Mouse (Mus musculus) CD4-positive, CD25-positive, alpha-beta regulatory T cell (primary cell): Measurements from ENCODE around the gene Gm17535. TPM values are rescaled to one million over a fixed set of nuclear protein-coding genes. Genes with fewer than 3 reads are reported as not detected.

Experiments
- polyA plus RNA-seq: library from polyadenylated mRNA; unstranded; fragments of 100-300 nt; shearing (Covaris generic); gene quantifications from one replicate; pipeline ENCODE4 v1.2.1, GENCODE M21; 2017

Gm17535 gene
- polyA plus RNA-seq, result 0.91 TPM

DNA sequence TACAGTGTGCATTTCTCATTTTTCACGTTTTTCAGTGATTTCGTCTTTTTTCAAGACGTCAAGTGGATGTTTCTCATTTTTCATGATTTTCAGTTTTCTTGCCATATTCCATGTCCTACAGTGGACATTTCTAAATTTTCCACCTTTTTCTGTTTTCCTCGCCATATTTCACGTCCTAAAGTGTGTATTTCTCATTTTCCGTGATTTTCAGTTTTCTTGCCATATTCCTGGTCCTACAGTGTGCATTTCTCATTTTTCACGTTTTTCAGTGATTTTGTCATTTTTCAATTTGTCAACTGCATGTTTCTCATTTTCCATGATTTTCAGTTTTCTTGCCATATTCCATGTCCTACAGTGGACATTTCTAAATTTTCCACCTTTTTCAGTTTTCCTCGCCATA, at the start of gene Gm17535:
Gene Gm17535 (plus strand): TSS at position 301 of the 400 bp plus-strand sequence.

DNA sequence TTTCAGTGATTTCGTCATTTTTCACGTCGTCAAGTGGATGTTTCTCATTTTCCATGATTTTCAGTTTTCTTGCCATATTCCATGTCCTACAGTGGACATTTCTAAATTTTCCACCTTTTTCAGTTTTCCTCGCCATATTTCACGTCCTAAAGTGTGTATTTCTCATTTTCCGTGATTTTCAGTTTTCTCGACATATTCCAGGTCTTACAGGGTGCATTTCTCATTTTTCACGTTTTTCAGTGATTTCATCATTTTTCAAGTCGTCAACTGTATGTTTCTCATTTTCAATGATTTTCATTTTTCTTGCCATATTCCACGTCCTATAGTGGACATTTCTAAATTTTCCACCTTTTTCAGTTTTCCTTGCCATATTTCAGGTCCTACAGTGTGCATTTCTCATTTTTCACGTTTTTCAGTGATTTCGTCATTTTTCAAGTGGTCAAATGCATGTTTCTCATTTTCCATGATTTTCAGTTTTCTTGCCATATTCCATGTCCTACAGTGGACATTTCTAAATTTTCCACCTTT, 33.9 kb upstream of the Gm17535 start, which contains the start of gene Gm10722:
Gene Gm10722 (plus strand): TSS at position 478 of the 528 bp plus-strand sequence.

DNA sequence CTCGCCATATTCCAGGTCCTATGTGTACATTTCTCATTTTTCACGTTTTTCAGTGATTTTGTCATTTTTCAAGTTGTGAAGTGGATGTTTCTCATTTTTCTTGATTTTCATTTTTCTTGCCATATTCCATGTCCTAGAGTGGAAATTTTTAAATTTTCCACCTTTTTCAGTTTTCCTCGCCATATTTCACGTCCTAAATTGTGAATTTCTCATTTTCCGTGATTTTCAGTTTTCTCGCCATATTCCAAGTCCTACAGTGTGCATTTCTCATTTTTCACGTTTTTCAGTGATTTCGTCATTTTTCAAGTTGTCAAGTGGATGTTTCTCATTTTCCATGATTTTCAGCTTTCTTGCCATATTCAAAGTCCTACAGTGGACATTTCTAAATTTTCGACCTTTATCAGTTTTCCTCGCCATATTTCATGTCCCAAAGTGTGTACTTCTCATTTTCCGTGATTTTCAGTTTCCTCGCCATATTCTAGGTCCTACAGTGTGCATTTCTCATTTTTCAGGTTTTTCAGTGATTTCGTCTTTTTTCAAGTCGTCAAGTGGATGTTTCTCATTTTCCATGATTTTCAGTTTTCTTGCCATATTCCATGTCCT, 31.5 kb upstream of the Gm17535 start, which contains the start of gene Gm11168:
Gene Gm11168 (plus strand): TSS at position 553 of the 603 bp plus-strand sequence.

DNA sequence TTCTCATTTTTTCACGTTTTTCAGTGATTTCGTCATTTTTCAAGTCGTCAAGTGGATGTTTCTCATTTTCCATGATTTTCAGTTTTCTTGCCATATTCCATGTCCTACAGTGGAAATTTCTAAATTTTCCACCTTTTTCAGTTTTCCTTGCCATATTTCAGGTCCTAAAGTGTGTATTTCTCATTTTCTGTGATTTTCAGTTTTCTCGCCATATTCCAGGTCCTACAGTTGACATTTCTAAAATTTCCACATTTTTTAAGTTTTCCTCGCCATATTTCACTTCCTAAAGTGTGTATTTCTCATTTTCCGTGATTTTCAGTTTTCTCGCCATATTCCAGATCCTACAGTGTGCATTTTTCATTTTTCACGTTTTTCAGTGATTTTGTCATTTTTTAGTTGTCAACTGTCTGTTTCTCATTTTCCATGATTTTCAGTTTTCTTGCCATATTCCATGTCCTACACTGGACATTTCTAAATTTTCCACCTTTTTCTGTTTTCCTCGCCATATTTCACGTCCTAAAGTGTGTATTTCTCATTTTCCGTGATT, 21.6 kb upstream of the Gm17535 start, which contains the start of gene Gm10721:
Gene Gm10721 (plus strand): TSS at position 408 of the 547 bp plus-strand sequence.

DNA sequence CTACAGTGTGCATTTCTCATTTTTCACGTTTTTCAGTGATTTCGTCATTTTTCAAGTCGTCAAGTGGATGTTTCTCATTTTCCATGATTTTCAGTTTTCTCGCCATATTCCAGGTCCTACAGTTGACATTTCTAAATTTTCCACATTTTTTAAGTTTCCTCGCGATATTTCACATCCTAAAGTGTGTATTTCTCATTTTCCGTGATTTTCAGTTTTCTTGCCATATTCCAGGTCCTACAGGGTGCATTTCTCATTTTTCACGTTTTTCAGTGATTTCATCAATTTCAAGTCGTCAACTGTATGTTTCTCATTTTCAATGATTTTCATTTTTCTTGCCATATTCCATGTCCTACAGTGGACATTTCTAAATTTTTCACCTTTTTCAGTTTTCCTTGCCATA, 19.0 kb upstream of the Gm17535 start, which contains the start of gene Gm10720:
Gene Gm10720 (plus strand): TSS at position 301 of the 400 bp plus-strand sequence.

DNA sequence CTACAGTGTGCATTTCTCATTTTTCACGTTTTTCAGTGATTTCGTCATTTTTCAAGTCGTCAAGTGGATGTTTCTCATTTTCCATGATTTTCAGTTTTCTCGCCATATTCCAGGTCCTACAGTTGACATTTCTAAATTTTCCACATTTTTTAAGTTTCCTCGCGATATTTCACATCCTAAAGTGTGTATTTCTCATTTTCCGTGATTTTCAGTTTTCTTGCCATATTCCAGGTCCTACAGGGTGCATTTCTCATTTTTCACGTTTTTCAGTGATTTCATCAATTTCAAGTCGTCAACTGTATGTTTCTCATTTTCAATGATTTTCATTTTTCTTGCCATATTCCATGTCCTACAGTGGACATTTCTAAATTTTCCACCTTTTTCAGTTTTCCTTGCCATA, 17.3 kb upstream of the Gm17535 start, which contains the start of gene Gm10719:
Gene Gm10719 (plus strand): TSS at position 301 of the 400 bp plus-strand sequence.

DNA sequence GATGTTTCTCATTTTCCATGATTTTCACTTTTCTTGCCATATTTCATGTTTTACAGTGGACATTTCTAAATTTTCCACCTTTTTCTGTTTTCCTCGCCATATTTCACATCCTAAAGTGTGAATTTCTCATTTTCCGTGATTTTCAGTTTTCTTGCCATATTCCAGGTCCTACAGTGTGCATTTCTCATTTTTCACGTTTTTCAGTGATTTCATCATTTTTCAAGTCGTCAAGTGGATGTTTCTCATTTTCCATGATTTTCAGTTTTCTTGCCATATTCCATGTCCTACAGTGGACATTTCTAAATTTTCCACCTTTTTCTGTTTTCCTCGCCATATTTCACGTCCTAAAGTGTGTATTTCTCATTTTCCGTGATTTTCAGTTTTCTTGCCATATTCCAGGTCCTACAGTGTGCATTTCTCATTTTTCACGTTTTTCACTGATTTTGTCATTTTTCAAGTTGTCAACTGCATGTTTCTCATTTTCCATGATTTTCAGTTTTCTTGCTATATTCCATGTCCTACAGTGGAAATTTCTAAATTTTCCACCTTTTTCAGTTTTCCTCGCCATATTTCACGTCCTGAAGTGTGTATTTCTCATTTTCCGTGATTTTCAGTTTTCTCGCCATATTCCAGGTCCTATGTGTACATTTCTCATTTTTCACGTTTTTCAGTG, 11.0 kb upstream of the Gm17535 start, which contains the start of gene Gm10718:
Gene Gm10718 (plus strand): TSS at position 236 of the 673 bp plus-strand sequence.

DNA sequence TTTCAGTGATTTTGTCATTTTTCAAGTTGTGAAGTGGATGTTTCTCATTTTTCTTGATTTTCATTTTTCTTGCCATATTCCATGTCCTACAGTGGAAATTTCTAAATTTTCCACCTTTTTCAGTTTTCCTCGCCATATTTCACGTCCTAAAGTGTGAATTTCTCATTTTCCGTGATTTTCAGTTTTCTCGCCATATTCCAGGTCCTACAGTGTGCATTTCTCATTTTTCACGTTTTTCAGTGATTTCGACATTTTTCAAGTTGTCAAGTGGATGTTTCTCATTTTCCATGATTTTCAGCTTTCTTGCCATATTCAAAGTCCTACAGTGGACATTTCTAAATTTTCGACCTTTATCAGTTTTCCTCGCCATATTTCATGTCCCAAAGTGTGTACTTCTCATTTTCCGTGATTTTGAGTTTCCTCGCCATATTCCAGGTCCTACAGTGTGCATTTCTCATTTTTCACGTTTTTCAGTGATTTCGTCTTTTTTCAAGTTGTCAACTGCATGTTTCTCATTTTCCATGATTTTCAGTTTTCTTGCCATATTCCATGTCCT, 9.4 kb upstream of the Gm17535 start, which contains the start of gene Gm10717:
Gene Gm10717 (plus strand): TSS at position 506 of the 556 bp plus-strand sequence.

DNA sequence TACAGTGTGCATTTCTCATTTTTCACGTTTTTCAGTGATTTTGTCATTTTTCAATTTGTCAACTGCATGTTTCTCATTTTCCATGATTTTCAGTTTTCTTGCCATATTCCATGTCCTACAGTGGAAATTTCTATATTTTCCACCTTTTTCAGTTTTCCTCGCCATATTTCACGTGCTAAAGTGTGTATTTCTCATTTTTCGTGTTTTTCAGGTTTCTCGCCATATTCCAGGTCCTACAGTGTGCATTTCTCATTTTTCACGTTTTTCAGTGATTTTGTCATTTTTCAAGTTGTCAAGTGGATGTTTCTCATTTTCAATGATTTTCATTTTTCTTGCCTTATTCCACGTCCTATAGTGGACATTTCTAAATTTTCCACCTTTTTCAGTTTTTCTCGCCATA, 2.2 kb downstream of the Gm17535 start, which contains the start of gene Gm10715:
Gene Gm10715 (plus strand): TSS at position 301 of the 400 bp plus-strand sequence.

Other genes starting within 250 kb of the Gm17535 start
- 0.68 TPM for gene Gm10722, start 33.7 kb upstream of the Gm17535 start, polyA plus RNA-seq
- gene Gm11168, start 31.3 kb upstream of the Gm17535 start, polyA plus RNA-seq, result 4.6 TPM
- 0.35 TPM for gene Gm10721, start 21.5 kb upstream of the Gm17535 start, polyA plus RNA-seq
- gene Gm10720, start 18.9 kb upstream of the Gm17535 start, polyA plus RNA-seq, result not detected
- 3.9 TPM for gene Gm10719, start 17.2 kb upstream of the Gm17535 start, polyA plus RNA-seq
- gene Gm10718, start 11.1 kb upstream of the Gm17535 start, polyA plus RNA-seq, result 2.5 TPM
- gene Gm10717, start 9.2 kb upstream of the Gm17535 start, polyA plus RNA-seq, result 9.3 TPM
- not detected for gene Gm10715, start 2.3 kb downstream of the Gm17535 start, polyA plus RNA-seq